Comparison of ENCODE assay signal across 1 mouse cellular context in the genomic region with DNA sequence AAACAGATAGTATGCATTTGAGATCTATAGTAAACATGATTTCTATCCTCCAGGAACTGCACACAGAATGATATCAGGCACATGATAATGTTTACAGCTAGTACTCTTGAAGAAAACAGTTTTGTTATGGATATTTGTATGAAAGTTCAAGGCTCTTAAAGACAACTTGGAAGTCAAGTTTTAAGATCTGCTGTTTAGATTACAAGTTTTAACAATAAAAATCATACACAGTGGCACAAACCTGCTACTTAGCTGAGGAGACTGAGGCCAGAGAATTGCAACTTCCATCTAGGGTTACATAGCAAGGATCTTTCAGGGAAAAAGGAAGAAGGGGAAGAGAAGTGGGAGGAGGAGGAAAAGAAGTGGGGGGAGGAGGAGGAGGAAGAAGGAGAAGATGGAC.
TF ChIP-seq lines count a peak whose summit lies in the region.

No protein-coding gene starts in this region.

TF ChIP-seq in MEL, 35 proteins besides CTCF, POLR2A, EP300 and RAD21:
- no peak for TF ChIP-seq USF1 (IDR thresholded peaks at IDR 0.05; ENCODE audit: low read depth, low read length)
- no peak for TF ChIP-seq POLR2AphosphoS2 (IDR thresholded peaks at IDR 0.05; ENCODE audit: low read length)
- no peak for TF ChIP-seq CHD1 (IDR thresholded peaks at IDR 0.05; ENCODE audit: low read depth, low read length)
- no peak for TF ChIP-seq MAFK (IDR thresholded peaks at IDR 0.05; ENCODE audit: borderline replicate concordance, low read depth, low read length)
- no peak for TF ChIP-seq GABPA (IDR thresholded peaks at IDR 0.05; ENCODE audit: low read depth, low read length)
- no peak for TF ChIP-seq POLR2AphosphoS5 (IDR thresholded peaks at IDR 0.05; ENCODE audit: borderline replicate concordance, low read depth, low read length)
- TF ChIP-seq MEF2A (IDR thresholded peaks at IDR 0.05; ENCODE audit: extremely low read depth, insufficient replicate concordance, low read depth, low read length, poor library complexity, severe bottlenecking) = no peak
- TF ChIP-seq UBTF (IDR thresholded peaks at IDR 0.05; ENCODE audit: borderline replicate concordance, insufficient read depth, low read depth, low read length) = no peak
- no peak for TF ChIP-seq JUND (IDR thresholded peaks at IDR 0.05; ENCODE audit: low read depth, low read length)
TF ChIP-seq in MEL: peak in this region for 0.
